Mouse (Mus musculus) embryo, embryonic 10 days (tissue): ENCODE measurements around the gene Strip2.

Experiments
- DNase-seq: peaks from one replicate; pipeline ENCODE4 v3.0.0-alpha.2; 2015; ENCODE audit warnings: low spot score

The Strip2 gene

DNA sequence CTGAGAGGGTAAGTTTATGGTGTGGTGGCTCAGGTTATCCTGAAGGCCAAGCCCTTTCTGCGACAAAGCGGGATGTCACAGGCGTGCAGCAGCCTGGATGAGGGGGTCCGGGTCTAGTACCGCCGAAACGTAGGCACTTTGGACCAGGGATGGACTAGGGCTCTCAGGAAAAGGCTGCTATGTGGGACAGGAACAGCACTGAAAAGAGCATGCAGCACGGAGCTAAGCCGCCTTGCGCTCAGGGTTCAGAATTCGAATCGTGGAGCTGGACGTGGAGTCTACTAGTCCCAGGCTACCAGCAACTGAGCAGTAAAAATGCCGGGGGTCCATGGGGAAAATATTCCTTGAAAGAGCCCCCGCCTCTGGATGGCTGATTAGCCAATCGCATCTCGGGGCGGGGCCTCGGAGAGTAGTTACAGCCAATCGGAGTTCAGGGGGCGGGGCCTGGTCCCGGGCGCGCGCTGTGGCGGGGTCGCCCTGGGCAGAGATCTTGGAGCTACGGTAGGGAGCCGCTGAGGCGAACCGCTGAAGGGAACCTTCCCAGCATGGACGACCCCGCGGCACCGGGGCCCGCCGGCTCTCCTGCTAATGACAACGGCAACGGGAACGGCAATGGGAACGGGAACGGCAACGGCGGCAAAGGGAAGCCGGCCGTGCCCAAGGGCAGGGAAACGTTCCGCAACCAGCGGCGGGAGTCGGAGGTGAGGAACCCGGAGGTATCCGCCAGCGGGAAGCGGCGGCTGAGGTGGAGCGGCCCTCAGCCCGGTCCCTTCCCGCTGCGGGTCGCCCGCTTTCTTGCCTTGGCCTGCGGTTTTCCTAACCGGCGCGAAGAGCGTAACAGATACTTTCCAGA, at the start of gene Strip2:
Strip2 (plus strand) TSS at position 483 of the 853 bp plus-strand sequence.
- peak; percentile 96 for DNase-seq

GRCm38 (mm10) chr6:29868341-29868895, 48.4 kb upstream of the Strip2 start:
- no peak for DNase-seq

DNA sequence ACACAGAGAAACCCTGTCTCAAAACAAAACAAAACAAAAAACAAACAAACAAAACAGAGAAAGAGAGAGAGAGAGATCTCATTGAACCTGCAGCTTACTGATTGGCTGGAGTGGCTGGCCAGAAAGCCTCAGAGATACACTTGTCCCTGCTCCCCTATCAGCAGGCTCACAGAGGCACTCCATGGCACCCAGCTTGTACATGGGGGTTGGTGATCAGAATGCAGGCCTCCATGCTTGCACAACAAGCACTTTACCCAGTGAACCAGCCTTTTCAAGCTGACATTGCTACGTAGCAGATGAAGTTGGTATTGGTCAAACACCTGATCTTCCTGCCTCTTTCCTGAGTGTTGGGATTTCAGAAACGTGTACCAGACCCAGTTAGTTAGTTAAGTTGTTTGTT, 43.2 kb upstream of the Strip2 start:
- no peak for DNase-seq

GRCm38 (mm10) chr6:29875576-29875975, 41.2 kb upstream of the Strip2 start:
- DNase-seq: no peak

DNA sequence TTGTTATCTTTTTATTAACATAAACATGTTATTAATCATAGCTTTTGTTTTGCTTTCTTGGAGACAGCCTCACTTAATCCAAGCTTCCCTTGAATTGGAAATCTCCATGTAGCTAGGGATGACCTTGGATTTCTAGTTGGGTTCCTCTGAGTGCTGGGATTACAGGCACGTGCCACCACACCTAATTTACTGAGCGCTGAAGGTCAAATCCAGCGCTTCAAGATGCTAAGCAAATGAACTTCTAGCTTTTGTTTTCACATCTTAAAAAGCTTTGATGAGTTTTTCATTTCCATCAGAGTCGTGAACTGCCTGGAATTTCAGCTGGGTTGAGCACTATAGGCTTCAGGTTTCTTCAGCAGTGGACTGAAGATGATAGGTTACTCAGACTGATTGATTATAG, 40.0 kb upstream of the Strip2 start:
- DNase-seq: no peak

DNA sequence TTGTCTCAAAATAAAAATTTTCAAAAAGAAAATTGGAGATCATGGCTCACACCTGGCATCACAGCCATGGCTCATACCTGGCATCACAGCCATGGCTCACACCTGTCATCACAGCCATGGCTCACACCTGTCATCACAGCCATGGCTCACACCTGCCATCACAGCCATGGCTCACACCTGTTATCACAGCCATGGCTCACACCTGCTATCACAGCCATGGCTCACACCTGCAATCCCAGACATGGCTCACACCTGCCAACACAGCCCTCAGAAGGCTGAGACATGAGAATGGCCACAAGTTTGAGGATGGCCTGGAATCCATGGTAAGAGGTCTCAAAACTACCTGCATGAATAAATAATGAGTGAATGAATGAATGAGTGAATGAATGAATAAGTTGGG, 37.2 kb upstream of the Strip2 start:
- DNase-seq: no peak

DNA sequence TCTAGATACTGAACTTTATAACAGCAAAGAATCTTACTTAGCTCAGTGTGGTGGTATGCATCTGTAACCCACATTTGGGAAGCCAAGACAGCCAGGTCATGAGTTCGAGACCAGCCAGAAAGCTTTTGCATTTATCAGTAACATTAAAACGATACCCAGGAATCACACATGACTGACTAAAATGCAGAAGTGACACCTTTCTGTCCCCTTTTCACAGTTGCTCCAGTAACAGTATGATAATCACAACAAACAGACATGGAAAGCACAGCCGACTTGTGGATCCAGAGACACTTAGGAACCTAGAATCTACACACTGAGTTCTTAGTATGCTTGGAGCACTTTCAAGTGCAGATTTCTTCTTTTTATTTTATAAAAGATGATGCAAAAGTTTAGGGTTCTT, 36.0 kb upstream of the Strip2 start:
- DNase-seq: no peak

- DNase-seq: no peak
Measured at GRCm38 (mm10) chr6:29881936-29882335, 34.9 kb upstream of the Strip2 start.

DNA sequence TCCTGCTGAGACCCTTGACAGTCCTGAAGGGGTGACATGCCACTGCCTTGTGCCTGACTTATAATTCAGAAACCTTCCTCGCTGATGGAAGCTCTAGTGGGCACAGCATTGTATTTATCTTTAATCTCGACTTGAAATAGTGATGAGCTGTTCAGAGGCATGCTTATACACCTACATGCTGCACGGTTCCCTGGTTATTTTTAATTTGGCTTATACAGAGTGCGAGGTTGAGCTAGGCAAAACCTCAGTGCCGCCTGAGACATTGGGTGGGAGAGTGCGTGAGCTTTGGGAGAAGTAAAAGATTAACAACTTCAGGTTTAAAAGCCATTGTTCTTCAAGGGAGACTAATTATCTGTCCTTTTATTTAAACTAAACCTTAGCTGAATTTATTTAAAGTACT, 33.9 kb upstream of the Strip2 start:
- no peak for DNase-seq

GRCm38 (mm10) chr6:29891151-29891550, 25.7 kb upstream of the Strip2 start:
- DNase-seq: no peak

GRCm38 (mm10) chr6:29896976-29897375, 19.8 kb upstream of the Strip2 start:
- no peak for DNase-seq

DNA sequence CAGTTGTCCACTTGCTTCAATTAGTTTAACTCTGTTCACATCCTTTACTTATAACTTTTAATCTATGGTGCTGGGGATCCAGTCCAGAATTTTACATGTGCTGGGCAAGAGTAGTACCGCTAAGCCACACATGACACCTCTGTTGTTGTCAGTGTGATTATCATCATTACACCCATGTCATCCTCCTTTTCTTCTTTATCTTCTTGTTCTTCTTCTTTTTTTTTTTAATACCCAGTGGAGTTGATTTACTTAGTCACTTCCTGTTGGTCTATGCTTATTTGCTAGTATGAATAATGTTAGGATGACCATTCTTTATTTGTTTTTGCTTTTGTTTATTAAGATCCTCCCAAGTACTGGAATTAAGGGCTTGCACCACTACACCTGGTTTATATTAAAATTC, 15.4 kb upstream of the Strip2 start:
- no peak for DNase-seq

GRCm38 (mm10) chr6:29902256-29902655, 14.6 kb upstream of the Strip2 start:
- DNase-seq: no peak

- no peak for DNase-seq
Measured at GRCm38 (mm10) chr6:29903343-29903914, 13.4 kb upstream of the Strip2 start.

GRCm38 (mm10) chr6:29904281-29904680, 12.5 kb upstream of the Strip2 start:
- no peak for DNase-seq

DNA sequence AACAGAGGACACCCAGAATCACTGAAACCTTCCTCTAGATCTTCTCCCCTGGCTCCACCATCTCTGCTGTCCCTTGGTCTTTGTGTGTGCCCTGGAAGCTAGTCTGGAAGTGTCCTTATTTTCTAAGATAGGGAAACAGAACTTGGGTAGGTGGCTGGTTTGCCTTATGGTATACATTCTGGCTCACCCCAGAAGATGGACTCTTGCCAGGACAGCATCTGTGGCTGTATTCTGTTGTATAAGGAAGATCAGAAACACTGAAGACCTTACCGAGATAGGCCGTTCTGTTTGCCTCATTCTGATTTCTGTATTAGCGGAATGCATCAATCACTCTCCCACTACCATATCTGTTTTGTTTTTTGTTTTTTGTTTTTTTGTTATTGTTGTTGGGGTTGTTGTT, 6.2 kb upstream of the Strip2 start:
- no peak for DNase-seq

GRCm38 (mm10) chr6:29913673-29914072, 3.1 kb upstream of the Strip2 start:
- DNase-seq: no peak

GRCm38 (mm10) chr6:29914136-29914535, 2.7 kb upstream of the Strip2 start:
- DNase-seq: no peak

- peak; percentile 18 for DNase-seq
Measured at GRCm38 (mm10) chr6:29915836-29916235, 976 bp upstream of the Strip2 start.

- peak; percentile 58 for DNase-seq
Measured at GRCm38 (mm10) chr6:29917383-29917720, 540 bp downstream of the Strip2 start.

DNA sequence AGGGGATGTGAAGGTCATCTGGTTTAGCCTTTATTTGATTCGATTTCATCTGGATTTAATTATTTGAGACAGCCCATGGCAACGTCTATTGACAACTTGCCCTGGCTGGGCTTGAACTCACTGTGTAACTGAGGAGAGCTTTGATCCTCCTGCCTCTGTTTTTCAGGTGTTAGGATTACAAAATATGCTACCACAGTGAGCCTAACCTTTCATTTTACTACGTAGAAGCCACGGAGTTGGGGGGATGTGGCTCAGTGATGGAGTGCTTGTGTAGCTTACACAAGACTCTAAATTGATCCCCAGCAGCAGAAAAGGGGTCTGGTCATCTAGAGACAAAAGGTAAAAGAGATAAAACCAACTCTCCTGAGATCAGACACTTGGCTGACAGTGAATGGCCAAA, 1.1 kb downstream of the Strip2 start:
- no peak for DNase-seq

DNA sequence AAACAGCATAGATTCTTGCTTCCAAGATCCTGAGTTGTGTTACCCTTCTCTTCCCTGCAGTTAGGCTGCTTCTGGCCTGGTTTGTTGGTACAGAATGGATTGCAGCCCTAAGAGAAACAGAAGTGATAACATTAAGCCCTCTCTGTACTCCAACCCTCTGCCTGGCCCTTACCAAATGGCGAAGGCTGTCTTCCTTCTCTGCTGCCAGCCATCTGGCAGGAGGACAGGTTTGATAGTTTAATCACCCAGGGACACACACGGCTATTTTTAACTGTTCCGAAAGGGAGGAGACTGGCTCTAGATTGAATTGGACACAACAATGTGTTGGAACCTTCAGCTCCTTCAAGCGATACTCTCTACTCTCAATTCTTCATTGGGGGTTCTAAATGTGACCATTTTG, 6.7 kb downstream of the Strip2 start:
- no peak for DNase-seq

DNA sequence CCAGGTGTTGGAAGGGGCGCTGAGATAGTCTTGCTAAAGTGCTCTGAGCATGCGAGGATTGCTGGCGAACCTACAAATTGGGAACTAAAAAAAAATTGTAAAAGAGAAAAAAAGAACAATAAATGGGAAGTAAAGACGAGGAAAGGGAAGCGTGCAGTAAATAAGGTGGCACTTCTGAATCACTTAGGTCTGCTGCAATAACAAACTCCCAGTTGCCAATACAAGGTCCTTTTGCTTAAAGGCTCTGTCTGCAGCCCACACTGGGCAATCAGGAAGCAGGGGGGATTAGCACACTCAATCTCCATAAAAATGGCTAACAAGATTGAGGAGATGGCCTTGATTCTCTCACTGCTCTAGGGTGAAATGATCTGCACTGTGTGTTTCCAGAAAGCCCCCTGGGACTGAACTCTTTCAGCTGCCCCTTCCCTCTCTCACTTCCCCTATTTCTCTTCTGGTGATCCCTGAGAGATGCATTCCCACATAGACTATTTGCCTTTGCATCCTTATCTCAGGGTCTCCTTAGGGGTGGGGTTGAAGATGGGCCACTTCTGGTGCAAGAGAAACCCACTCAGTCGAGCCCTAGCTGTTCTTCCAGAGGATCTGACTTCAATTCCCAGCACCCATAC, 8.9 kb downstream of the Strip2 start:
- DNase-seq: no peak
